Mouse (Mus musculus) forebrain, postnatal 0 days (tissue): ENCODE data around the gene Ahnak. TPM values are rescaled to one million over a fixed set of nuclear protein-coding genes. Genes with fewer than 3 reads are reported as not detected.
A peak's percentile ranks its signal among the peaks of the same experiment; 100 is the strongest.
"Not testable (repeated sequence)": the region's sequence is repeated elsewhere in the genome, so short reads cannot be mapped to it uniquely, and the experiment has no call there.

Source experiments
- ATAC-seq: fragments of 200-750 bp; cut with Nextera tagmentation; 2 replicates; pipeline ENCODE4 v1.8.0; 2017; ENCODE audit warnings: mild to moderate bottlenecking, moderate library complexity
- DNase-seq: peaks from one replicate; pipeline ENCODE4 v3.0.0-alpha.2; 2015
- H3K27ac ChIP-seq: fragments of 300-500 bp; sonication (generic); 2 replicates; pipeline ENCODE4 v1.5.1; 2014; ENCODE audit warnings: low read depth, mild to moderate bottlenecking, antibody characterized with exemption, low read length, moderate library complexity, mixed read lengths
- H3K27me3 ChIP-seq: fragments of 300-500 bp; sonication (generic); 2 replicates; pipeline ENCODE4 v1.6.1; 2014; ENCODE audit warnings: mild to moderate bottlenecking, low read length, mixed read lengths; ENCODE audit not compliant: insufficient read depth
- H3K36me3 ChIP-seq: fragments of 300-500 bp; sonication (generic); 2 replicates; pipeline ENCODE4 v1.6.1; 2014; ENCODE audit warnings: mild to moderate bottlenecking, moderate library complexity; ENCODE audit not compliant: insufficient read depth
- H3K4me1 ChIP-seq: fragments of 300-500 bp; sonication (generic); 2 replicates; pipeline ENCODE4 v1.6.1; 2014; ENCODE audit warnings: antibody characterized with exemption; ENCODE audit not compliant: insufficient read depth
- H3K4me2 ChIP-seq: fragments of 300-500 bp; sonication (generic); 2 replicates; pipeline ENCODE4 v1.6.1; 2014; ENCODE audit warnings: low read depth, mild to moderate bottlenecking, moderate library complexity
- H3K4me3 ChIP-seq: fragments of 300-500 bp; sonication (generic); 2 replicates; pipeline ENCODE4 v1.5.1; 2014; ENCODE audit warnings: low read depth, low read length, mixed read lengths
- H3K9ac ChIP-seq: fragments of 300-500 bp; sonication (generic); 2 replicates; pipeline ENCODE4 v1.6.1; 2014; ENCODE audit warnings: mild to moderate bottlenecking
- H3K9me3 ChIP-seq: fragments of 300-500 bp; sonication (generic); 2 replicates; pipeline ENCODE4 v1.6.1; 2016; ENCODE audit warnings: low read length
- CTCF ChIP-seq: sonication (generic); IDR thresholded peaks from 2 replicates; pipeline ENCODE4 v1.5.1; 2016; ENCODE audit warnings: antibody characterized with exemption, control low read depth, low read depth
- WGBS: fragments of 180-500 bp; shearing (Covaris S2); extraction: QIAGEN DNeasy Blood & Tissue Kit; methylation state at CpG from one replicate; pipeline ENCODE4 v1.1.7; 2014; 5-methylcytosine and 5-hydroxymethylcytosine counted together
- polyA plus RNA-seq: library from polyadenylated mRNA; unstranded; fragments of >200 nt; fragmentation: Nextera tagmentation; extraction: Ambion mirVana; gene quantifications from 2 replicates; pipeline ENCODE4 v1.2.1, GENCODE M21; 2015
- total RNA-seq: library from RNA; depleted of rRNA; stranded (reverse); fragments of >200 nt; gene quantifications from 2 replicates; pipeline ENCODE4 v1.2.3, GENCODE M21; 2014; rRNA removed

Gene Ahnak
- total and polyA plus RNA-seq, 2 experiments from 2014 or later: 3.2 to 17.9 TPM

DNA sequence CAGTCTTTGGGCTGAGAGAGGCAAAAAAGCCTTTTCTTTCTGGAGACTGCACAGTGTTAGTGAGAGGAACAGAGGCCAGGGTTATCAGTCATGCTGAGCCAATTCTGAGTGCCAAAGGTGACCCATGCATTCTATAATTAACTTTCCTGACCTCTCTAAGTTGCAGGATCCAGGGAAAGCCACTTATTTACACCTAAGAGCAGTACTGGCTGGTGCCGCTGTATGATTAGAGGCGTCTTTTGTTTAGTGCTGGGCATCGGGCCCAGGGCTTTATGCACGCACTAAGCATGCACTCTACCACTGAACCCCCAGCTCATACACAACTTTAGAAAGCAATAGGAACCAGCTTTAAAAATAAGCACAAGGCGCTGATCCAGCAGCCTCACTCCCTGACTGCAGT is 128.2 kb downstream of the Ahnak start:
- TF ChIP-seq CTCF: no peak
- H3K9ac ChIP-seq: no peak overlapping the region
- H3K36me3 ChIP-seq: peaks cover 38% of the 10 kb centered on the region
- WGBS: 30% methylated on average over 5 of the region's 5 CpGs
- H3K27ac ChIP-seq: no peak overlapping the region
- no peaks in the 10 kb centered on the region for H3K27me3 ChIP-seq
- no peak overlapping the region for H3K4me3 ChIP-seq
- no peak overlapping the region for H3K4me2 ChIP-seq
- H3K9me3 ChIP-seq: no peaks in the 10 kb centered on the region
- no peaks in the 10 kb centered on the region for H3K4me1 ChIP-seq
- peak; percentile 58 for ATAC-seq
- peak; percentile 24 for DNase-seq

DNA sequence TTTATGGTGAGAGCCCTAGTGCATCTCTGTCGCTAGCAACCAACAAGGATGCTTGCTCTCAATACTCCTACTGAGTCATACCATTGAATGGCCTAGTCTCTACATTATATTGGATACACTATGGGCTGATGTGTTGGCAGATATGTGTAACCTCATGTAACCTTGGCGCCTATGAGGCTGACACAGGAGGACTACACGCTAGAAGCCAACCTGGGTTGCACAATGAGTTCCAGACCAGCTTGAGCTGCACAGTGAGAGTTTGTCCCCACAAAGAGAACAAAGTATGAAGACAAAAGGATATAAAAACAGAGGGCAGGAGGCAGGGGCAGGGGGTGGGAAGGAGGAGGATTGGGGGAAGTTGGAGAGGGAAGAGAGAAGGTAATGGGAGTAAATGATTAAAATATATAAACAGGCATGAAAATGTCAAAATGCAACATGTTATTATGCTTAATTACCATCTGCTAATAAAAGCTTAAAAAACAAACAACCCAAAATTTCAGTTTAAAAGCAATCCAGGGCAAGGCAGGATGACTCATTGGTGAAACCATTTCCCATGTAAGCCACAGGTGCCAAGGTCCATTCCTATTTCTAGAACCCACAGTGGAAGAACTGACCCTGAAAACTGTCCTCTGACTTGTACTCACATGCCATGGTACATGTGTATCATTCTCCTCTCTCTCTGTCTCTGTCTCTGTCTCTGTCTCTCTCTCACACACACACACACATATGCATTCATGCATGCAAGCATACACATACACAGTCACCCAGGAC is 130.8 kb downstream of the Ahnak start:
- no peak overlapping the region for H3K27ac ChIP-seq
- peaks cover 18% of the 10 kb centered on the region for H3K36me3 ChIP-seq
- no peak for ATAC-seq
- H3K27me3 ChIP-seq: no peaks in the 10 kb centered on the region
- H3K4me3 ChIP-seq: no peak overlapping the region
- no peaks in the 10 kb centered on the region for H3K9me3 ChIP-seq
- 89% methylated on average over 3 of the region's 3 CpGs for WGBS
- no peak for DNase-seq
- H3K4me2 ChIP-seq: no peak overlapping the region
- no peak for TF ChIP-seq CTCF
- H3K9ac ChIP-seq: no peak overlapping the region
- no peaks in the 10 kb centered on the region for H3K4me1 ChIP-seq

DNA sequence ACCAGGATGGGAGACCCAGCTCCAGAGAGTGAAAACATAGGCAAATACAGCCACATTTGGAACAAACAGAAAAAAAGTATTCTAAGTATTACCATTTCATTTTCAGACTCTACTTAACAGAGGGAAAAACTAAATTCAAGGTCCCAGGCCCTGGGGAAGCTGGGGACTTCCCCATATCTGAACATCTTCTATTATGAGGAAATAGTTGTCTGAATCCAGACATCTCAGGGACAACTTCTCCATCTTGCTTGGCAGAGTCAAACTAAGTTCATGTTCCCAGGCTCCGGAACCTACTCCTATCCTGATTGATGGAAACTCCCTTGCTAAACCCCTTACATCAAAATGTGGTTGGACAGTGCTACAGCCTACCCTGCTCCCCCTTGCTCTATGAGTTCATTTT is 133.3 kb downstream of the Ahnak start:
- no peak for TF ChIP-seq CTCF
- Histone ChIP-seq H3K27ac (no peak overlapping the region), H3K36me3 (peaks cover 7% of the 10 kb centered on the region), H3K4me3 (no peak overlapping the region), H3K27me3 (no peaks in the 10 kb centered on the region), H3K4me1 (no peaks in the 10 kb centered on the region), H3K9me3 (no peaks in the 10 kb centered on the region), H3K4me2 (no peak overlapping the region), H3K9ac (no peak overlapping the region)
- DNase-seq (no peak), ATAC-seq (no peak)
- 100% methylated on average over 1 of the region's 1 CpGs for WGBS

DNA sequence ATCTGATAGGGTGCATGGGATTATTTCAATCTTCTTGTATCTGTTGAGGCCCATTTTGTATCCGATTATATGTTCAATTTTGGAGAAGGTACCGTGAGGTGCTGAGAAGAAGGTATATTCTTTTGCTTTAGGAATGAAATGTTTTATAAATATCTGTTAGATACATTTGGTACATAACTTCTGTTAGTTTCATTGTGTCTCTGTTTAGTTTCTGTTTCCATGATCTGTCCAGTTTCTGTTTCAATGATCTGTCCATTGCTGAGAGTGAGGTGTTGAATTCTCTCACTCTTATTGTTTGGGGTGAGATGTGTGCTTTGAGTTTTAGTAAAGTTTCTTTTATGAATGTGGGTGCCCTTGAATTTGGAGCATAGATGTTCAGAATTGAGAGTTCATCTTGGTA is 134.9 kb downstream of the Ahnak start:
- not testable (repeated sequence) for ATAC-seq, DNase-seq, H3K27ac ChIP-seq, H3K36me3 ChIP-seq, H3K9ac ChIP-seq, H3K9me3 ChIP-seq, H3K4me3 ChIP-seq, H3K27me3 ChIP-seq, H3K4me1 ChIP-seq, H3K4me2 ChIP-seq
- 96% methylated on average over 2 of the region's 2 CpGs for WGBS

Other genes starting within 250 kb of the Ahnak start
- not detected in 2 replicates for gene 1700092M07Rik, start 248.6 kb upstream of the Ahnak start, total RNA-seq
- 0.65 and 0.67 TPM in 2 replicates for gene 1700092M07Rik, start 248.6 kb upstream of the Ahnak start, polyA plus RNA-seq
- gene Stx5a, start 247.9 kb upstream of the Ahnak start, total RNA-seq: 130 and 140 TPM in 2 replicates
- 86.4 and 97.6 TPM in 2 replicates for gene Stx5a, start 247.9 kb upstream of the Ahnak start, polyA plus RNA-seq
- 81.7 and 114 TPM in 2 replicates for gene Nxf1, start 232.2 kb upstream of the Ahnak start, total RNA-seq
- 97.1 and 97.9 TPM in 2 replicates for gene Nxf1, start 232.2 kb upstream of the Ahnak start, polyA plus RNA-seq
- gene Tmem223, start 218.3 kb upstream of the Ahnak start, total RNA-seq: 236 and 241 TPM in 2 replicates
- 269 and 334 TPM in 2 replicates for gene Tmem223, start 218.3 kb upstream of the Ahnak start, polyA plus RNA-seq
- gene Tmem179b, start 214.8 kb upstream of the Ahnak start, total RNA-seq: 17.4 and 19.6 TPM in 2 replicates
- 22.4 and 22.6 TPM in 2 replicates for gene Tmem179b, start 214.8 kb upstream of the Ahnak start, polyA plus RNA-seq
- 27.2 and 31.7 TPM in 2 replicates for gene Taf6l, start 202.9 kb upstream of the Ahnak start, total RNA-seq
- 25.1 and 25.2 TPM in 2 replicates for gene Taf6l, start 202.9 kb upstream of the Ahnak start, polyA plus RNA-seq
- 89.3 and 99.3 TPM in 2 replicates for gene Polr2g, start 190.7 kb upstream of the Ahnak start, total RNA-seq
- 193 and 216 TPM in 2 replicates for gene Polr2g, start 190.7 kb upstream of the Ahnak start, polyA plus RNA-seq
- gene Zbtb3, start 186.7 kb upstream of the Ahnak start, total RNA-seq: 7.0 and 7.3 TPM in 2 replicates
- gene Zbtb3, start 186.7 kb upstream of the Ahnak start, polyA plus RNA-seq: 4.3 and 5.0 TPM in 2 replicates
- gene Ttc9c, start 170.0 kb upstream of the Ahnak start, total RNA-seq: 71.9 and 72.6 TPM in 2 replicates
- 34.1 and 44.4 TPM in 2 replicates for gene Ttc9c, start 170.0 kb upstream of the Ahnak start, polyA plus RNA-seq
- gene Hnrnpul2, start 169.3 kb upstream of the Ahnak start, total RNA-seq: 28.2 and 38.3 TPM in 2 replicates
- gene Hnrnpul2, start 169.3 kb upstream of the Ahnak start, polyA plus RNA-seq: 3.9 and 5.3 TPM in 2 replicates
- gene AC129217.1, start 159.5 kb upstream of the Ahnak start, total RNA-seq: not detected in 2 replicates
- gene AC129217.1, start 159.5 kb upstream of the Ahnak start, polyA plus RNA-seq: not detected in 2 replicates
- 81.5 and 91.5 TPM in 2 replicates for gene Bscl2, start 151.8 kb upstream of the Ahnak start, total RNA-seq
- 78.9 and 88.9 TPM in 2 replicates for gene Bscl2, start 151.8 kb upstream of the Ahnak start, polyA plus RNA-seq
- 68.0 and 78.5 TPM in 2 replicates for gene Gng3, start 150.1 kb upstream of the Ahnak start, total RNA-seq
- gene Gng3, start 150.1 kb upstream of the Ahnak start, polyA plus RNA-seq: 594 and 622 TPM in 2 replicates
- gene Lrrn4cl, start 138.5 kb upstream of the Ahnak start, total RNA-seq: 1.5 and 2.6 TPM in 2 replicates
- 0.58 and 0.88 TPM in 2 replicates for gene Lrrn4cl, start 138.5 kb upstream of the Ahnak start, polyA plus RNA-seq
- gene Ubxn1, start 117.8 kb upstream of the Ahnak start, total RNA-seq: 108 and 126 TPM in 2 replicates
- gene Ubxn1, start 117.8 kb upstream of the Ahnak start, polyA plus RNA-seq: 168 and 185 TPM in 2 replicates
- 14.2 and 36.1 TPM in 2 replicates for gene Uqcc3, start 108.4 kb upstream of the Ahnak start, total RNA-seq
- gene Uqcc3, start 108.4 kb upstream of the Ahnak start, polyA plus RNA-seq: 59.1 TPM in 2 replicates
- 5.0 and 7.2 TPM in 2 replicates for gene Lbhd1, start 105.6 kb upstream of the Ahnak start, total RNA-seq
- 30.3 and 36.5 TPM in 2 replicates for gene Lbhd1, start 105.6 kb upstream of the Ahnak start, polyA plus RNA-seq
- gene Gm49403, start 105.4 kb upstream of the Ahnak start, total RNA-seq: not detected in 2 replicates
- gene Gm49403, start 105.4 kb upstream of the Ahnak start, polyA plus RNA-seq: not detected in 2 replicates
- gene 1810009A15Rik, start 100.4 kb upstream of the Ahnak start, total RNA-seq: 26.0 and 37.5 TPM in 2 replicates
- 31.9 and 45.7 TPM in 2 replicates for gene 1810009A15Rik, start 100.4 kb upstream of the Ahnak start, polyA plus RNA-seq
- 0.95 TPM in 1 of 2 replicates, not detected in the other for gene Gm49416, start 100.4 kb upstream of the Ahnak start, total RNA-seq
- 1.4 TPM in 1 of 2 replicates, not detected in the other for gene Gm49416, start 100.4 kb upstream of the Ahnak start, polyA plus RNA-seq
- gene Ints5, start 96.3 kb upstream of the Ahnak start, total RNA-seq: 26.1 and 29.9 TPM in 2 replicates
- 23.6 and 26.8 TPM in 2 replicates for gene Ints5, start 96.3 kb upstream of the Ahnak start, polyA plus RNA-seq
- 67.7 and 96.7 TPM in 2 replicates for gene Ganab, start 91.2 kb upstream of the Ahnak start, total RNA-seq
- gene Ganab, start 91.2 kb upstream of the Ahnak start, polyA plus RNA-seq: 47.0 and 54.0 TPM in 2 replicates
- 99.6 and 120 TPM in 2 replicates for gene B3gat3, start 68.9 kb upstream of the Ahnak start, total RNA-seq
- 89.3 and 94.0 TPM in 2 replicates for gene B3gat3, start 68.9 kb upstream of the Ahnak start, polyA plus RNA-seq
- gene Rom1, start 59.9 kb upstream of the Ahnak start, total RNA-seq: 2.3 and 3.5 TPM in 2 replicates
- 2.4 and 3.3 TPM in 2 replicates for gene Rom1, start 59.9 kb upstream of the Ahnak start, polyA plus RNA-seq
- gene Eml3, start 59.7 kb upstream of the Ahnak start, total RNA-seq: 5.1 and 7.3 TPM in 2 replicates
- 7.5 and 8.1 TPM in 2 replicates for gene Eml3, start 59.7 kb upstream of the Ahnak start, polyA plus RNA-seq
- gene Mta2, start 47.4 kb upstream of the Ahnak start, total RNA-seq: 71.2 and 86.4 TPM in 2 replicates
- 87.8 and 91.3 TPM in 2 replicates for gene Mta2, start 47.4 kb upstream of the Ahnak start, polyA plus RNA-seq
- gene Tut1, start 35.4 kb upstream of the Ahnak start, total RNA-seq: 20.8 and 24.5 TPM in 2 replicates
- gene Tut1, start 35.4 kb upstream of the Ahnak start, polyA plus RNA-seq: 14.8 and 17.6 TPM in 2 replicates
- gene Eef1g, start 22.2 kb upstream of the Ahnak start, total RNA-seq: 524 and 615 TPM in 2 replicates
- gene Eef1g, start 22.2 kb upstream of the Ahnak start, polyA plus RNA-seq: 250 and 269 TPM in 2 replicates
- gene Scgb1a1, start 98.7 kb downstream of the Ahnak start, total RNA-seq: not detected in 2 replicates
- gene Scgb1a1, start 98.7 kb downstream of the Ahnak start, polyA plus RNA-seq: not detected in 2 replicates
- 31.2 and 31.3 TPM in 2 replicates for gene Asrgl1, start 146.4 kb downstream of the Ahnak start, total RNA-seq
- gene Asrgl1, start 146.4 kb downstream of the Ahnak start, polyA plus RNA-seq: 30.7 and 37.4 TPM in 2 replicates